Mouse (Mus musculus) CD4-positive, CD25-positive, alpha-beta regulatory T cell, adult 4 months (primary cell): ENCODE results near the gene C2cd4b. TPM values are rescaled to one million over a fixed set of nuclear protein-coding genes. Genes with fewer than 3 reads are reported as not detected.

Source experiments
- ATAC-seq: one replicate; pipeline ENCODE4 v1.8.0; 2017
- polyA plus RNA-seq, 2 experiments: library from polyadenylated mRNA; unstranded; fragments of 100-300 nt; shearing (Covaris generic); gene quantifications; one replicate each; pipeline ENCODE4 v1.2.1; 2017

The C2cd4b gene
- not detected for polyA plus RNA-seq

- peak; percentile 80 for ATAC-seq
These were observed at the start of gene C2cd4b for GRCm38 (mm10) chr9:67759163-67759955. Gene C2cd4b, plus strand, starts transcription at chr9:67759437.

GRCm38 (mm10) chr9:67711051-67711877 is 48.0 kb upstream of the C2cd4b start:
- no peak for ATAC-seq

GRCm38 (mm10) chr9:67712146-67712545 is 47.1 kb upstream of the C2cd4b start:
- ATAC-seq = no peak

GRCm38 (mm10) chr9:67717081-67717480 is 42.2 kb upstream of the C2cd4b start:
- no peak for ATAC-seq

- ATAC-seq = no peak
These were observed 40.6 kb upstream of the C2cd4b start for GRCm38 (mm10) chr9:67718596-67718995.

GRCm38 (mm10) chr9:67720150-67720549 is 39.1 kb upstream of the C2cd4b start:
- ATAC-seq = no peak

- ATAC-seq = no peak
These were observed 36.9 kb upstream of the C2cd4b start for GRCm38 (mm10) chr9:67722378-67722777.

GRCm38 (mm10) chr9:67725196-67725595 is 34.0 kb upstream of the C2cd4b start:
- no peak for ATAC-seq

- no peak for ATAC-seq
These were observed 25.5 kb upstream of the C2cd4b start for GRCm38 (mm10) chr9:67733716-67734115.

GRCm38 (mm10) chr9:67735426-67735825 is 23.8 kb upstream of the C2cd4b start:
- no peak for ATAC-seq

GRCm38 (mm10) chr9:67741256-67741655 is 18.0 kb upstream of the C2cd4b start:
- ATAC-seq = no peak

- no peak for ATAC-seq
These were observed 5.6 kb upstream of the C2cd4b start for GRCm38 (mm10) chr9:67753411-67754182.

- ATAC-seq = no peak
These were observed 4.5 kb upstream of the C2cd4b start for GRCm38 (mm10) chr9:67754713-67755112.

- ATAC-seq = peak; percentile 73
These were observed 551 bp upstream of the C2cd4b start for GRCm38 (mm10) chr9:67758686-67759085.

- ATAC-seq = peak; percentile 38
These were observed 923 bp downstream of the C2cd4b start for GRCm38 (mm10) chr9:67759956-67760764.

GRCm38 (mm10) chr9:67760991-67761390 is 1.8 kb downstream of the C2cd4b start:
- ATAC-seq = no peak

- ATAC-seq = no peak
These were observed 4.1 kb downstream of the C2cd4b start for GRCm38 (mm10) chr9:67763326-67763725.

- ATAC-seq = no peak
These were observed 7.2 kb downstream of the C2cd4b start for GRCm38 (mm10) chr9:67766405-67766804.

GRCm38 (mm10) chr9:67766948-67767347 is 7.7 kb downstream of the C2cd4b start:
- ATAC-seq = no peak

- no peak for ATAC-seq
These were observed 9.6 kb downstream of the C2cd4b start for GRCm38 (mm10) chr9:67768843-67769242.

- no peak for ATAC-seq
These were observed 10.2 kb downstream of the C2cd4b start for GRCm38 (mm10) chr9:67769401-67769800.

GRCm38 (mm10) chr9:67771293-67771692 is 12.1 kb downstream of the C2cd4b start:
- ATAC-seq = no peak
